Mouse (Mus musculus): ENCODE data around the gene Lnx2. TPM values are rescaled to one million over a fixed set of nuclear protein-coding genes. Genes with fewer than 3 reads are reported as not detected.

The Lnx2 gene
- total and polyA plus RNA-seq, 3 experiments: 20.3 to 30.1 (median 22.9) TPM

DNA sequence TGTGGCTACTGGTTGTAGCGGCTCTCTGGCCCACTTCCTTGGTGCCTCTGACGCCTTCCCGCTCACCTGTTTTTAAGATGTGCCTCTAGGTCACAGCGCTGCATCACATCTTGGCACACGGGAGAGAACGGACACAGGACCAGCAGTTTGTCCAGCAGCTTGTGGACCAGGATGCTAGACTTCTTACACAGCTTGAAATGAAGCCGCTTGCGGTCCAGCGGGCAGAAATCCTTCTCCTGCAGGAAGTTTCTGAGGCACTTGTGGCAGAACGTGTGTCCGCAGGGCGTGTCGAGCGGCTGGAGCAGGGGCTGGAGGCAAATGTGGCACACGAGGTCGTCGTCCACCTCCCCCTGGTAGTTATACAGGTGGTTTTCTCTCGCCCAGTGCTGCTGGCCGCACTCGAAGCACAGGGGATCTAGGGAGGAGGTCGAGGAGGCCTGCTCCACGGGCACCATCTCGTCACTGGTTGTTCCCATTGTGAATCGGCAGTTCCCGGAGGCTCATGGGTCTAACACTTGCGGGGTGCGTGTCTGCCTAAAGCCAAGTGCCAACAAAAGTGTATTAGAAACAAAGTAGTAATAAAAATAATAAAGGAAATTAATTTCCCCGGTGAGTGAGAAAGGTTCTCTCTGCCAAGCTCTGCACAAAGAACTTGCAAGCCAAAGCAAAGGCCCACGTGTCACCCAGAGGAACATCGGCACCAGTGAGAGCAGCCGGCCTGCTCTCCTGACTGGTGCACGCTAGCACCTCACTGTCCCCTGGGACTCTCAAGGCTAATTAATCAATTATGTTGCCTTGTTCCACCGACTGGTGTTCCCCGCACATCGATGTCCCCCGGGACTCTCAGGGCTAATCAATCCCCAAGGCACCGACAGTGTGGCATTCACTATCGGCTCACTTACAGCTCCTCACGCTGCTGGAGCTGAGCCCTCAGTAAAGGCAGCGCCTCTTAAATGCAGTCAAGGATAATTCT lies 34.1 kb downstream of the Lnx2 start:
- H3K27me3 ChIP-seq (replicated peaks): no peaks in the 10 kb centered on the region
- peaks cover 49 to 88% of the 10 kb centered on the region in 2 experiments for H3K36me3 ChIP-seq (replicated peaks in 1 of 2; ENCODE audit: control insufficient read depth in 1 of 2, insufficient read depth in 1 of 2, low read length in 1 of 2)

DNA sequence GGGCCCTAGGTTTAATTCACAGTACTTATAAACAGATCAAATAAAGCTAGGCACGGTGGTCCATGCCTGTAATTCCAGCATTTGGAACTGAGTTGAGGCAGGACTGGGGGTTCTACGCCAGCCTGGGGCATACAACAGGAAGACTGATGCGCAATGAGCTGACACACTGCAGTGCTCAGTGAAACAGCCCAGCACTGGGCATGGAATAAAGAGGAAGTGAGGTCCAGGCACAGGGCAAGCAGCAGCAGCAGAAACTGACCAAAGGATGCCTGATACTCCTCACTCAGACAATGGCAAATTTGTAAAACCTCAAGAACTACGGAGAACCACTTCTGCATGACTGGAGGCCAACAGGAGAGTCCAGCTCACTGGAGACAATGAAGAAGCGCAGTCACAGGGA lies 37.0 kb downstream of the Lnx2 start:
- Histone ChIP-seq H3K27ac (ENCODE audit: insufficient read depth, low read depth) (no peak overlapping the region), H3K4me1 (ENCODE audit: control insufficient read depth in 1 of 2, insufficient read depth in 2 of 2) (peaks cover 8 to 52% of the 10 kb centered on the region in 2 experiments; a peak in 2 of 4 replicates), H3K27me3 (replicated peaks) (no peaks in the 10 kb centered on the region), H3K9ac (ENCODE audit: insufficient read depth, low read depth) (no peak overlapping the region), H3K36me3 (replicated peaks in 1 of 2; ENCODE audit: control insufficient read depth in 1 of 2, insufficient read depth in 1 of 2, low read length in 1 of 2) (peaks cover 62 to 93% of the 10 kb centered on the region in 2 experiments), H3K4me3 (replicated peaks in 1 of 3; ENCODE audit: low read depth in 2 of 3, low read length in 2 of 3, poor library complexity in 1 of 3) (no peak overlapping the region), H3K79me2 (replicated peaks; ENCODE audit: control insufficient read depth, extremely low read depth, insufficient read depth, poor library complexity, severe bottlenecking) (peaks cover 68% of the 10 kb centered on the region), H3K4me2 (ENCODE audit: insufficient read depth, low read depth, poor library complexity, severe bottlenecking) (no peak overlapping the region), H3K9me3 (replicated peaks; ENCODE audit: low read length) (no peaks in the 10 kb centered on the region)
- dilution Hi-C loops (cut with MboI; ENCODE audit: extremely low pct_ligation_motif_present, extremely low pct_unique_long_range_greater_than_20kb, low sequenced_read_pairs): no loop called here
- TF ChIP-seq RCOR1 (conservative IDR thresholded peaks at IDR 0.05; ENCODE audit: low read depth, low read length): no peak
- no peak for TF ChIP-seq USF2 (conservative IDR thresholded peaks at IDR 0.05; ENCODE audit: low read depth, low read length)
- no peak for TF ChIP-seq IRF4 (IDR thresholded peaks at IDR 0.05; ENCODE audit: low read depth, low read length)
- TF ChIP-seq CTCF (conservative IDR thresholded peaks at IDR 0.05 in 1 of 2, IDR thresholded peaks at IDR 0.05 in 1 of 2; ENCODE audit: low read depth in 2 of 2, low read length in 2 of 2): no peak
- no peak for TF ChIP-seq POLR2AphosphoS2 (IDR thresholded peaks at IDR 0.05; ENCODE audit: low read depth, low read length)
- no peak for TF ChIP-seq NRF1 (IDR thresholded peaks at IDR 0.05; ENCODE audit: low read depth, low read length)
- no peak for TF ChIP-seq ZNF384 (IDR thresholded peaks at IDR 0.05; ENCODE audit: low read depth, low read length)
- no peak for TF ChIP-seq E2F4 (IDR thresholded peaks at IDR 0.05; ENCODE audit: insufficient replicate concordance, low read depth, low read length)
- TF ChIP-seq EP300 (IDR thresholded peaks at IDR 0.05; ENCODE audit: low read length): no peak
- TF ChIP-seq MAFK (IDR thresholded peaks at IDR 0.05; ENCODE audit: insufficient replicate concordance, low read length): no peak
- no peak for TF ChIP-seq SMC3 (IDR thresholded peaks at IDR 0.05; ENCODE audit: low read depth, low read length)
- no peak for TF ChIP-seq BHLHE40 (IDR thresholded peaks at IDR 0.05; ENCODE audit: low read depth, low read length)
- TF ChIP-seq USF1 (IDR thresholded peaks at IDR 0.05; ENCODE audit: low read depth, low read length): no peak
- TF ChIP-seq CHD1 (IDR thresholded peaks at IDR 0.05; ENCODE audit: low read depth, low read length): no peak
- TF ChIP-seq PAX5 (IDR thresholded peaks at IDR 0.05; ENCODE audit: low read length): no peak
- no peak for TF ChIP-seq TBP (conservative IDR thresholded peaks at IDR 0.05; ENCODE audit: low read depth, low read length)
- TF ChIP-seq JUND (conservative IDR thresholded peaks at IDR 0.05; ENCODE audit: low read depth, low read length): no peak
- no peak for TF ChIP-seq ZMIZ1 (IDR thresholded peaks at IDR 0.05; ENCODE audit: low read depth, low read length)
- no peak for TF ChIP-seq RAD21 (IDR thresholded peaks at IDR 0.05; ENCODE audit: low read depth, low read length)
- no peak for TF ChIP-seq UBTF (IDR thresholded peaks at IDR 0.05; ENCODE audit: low read depth, low read length)
- no peak for DNase-seq (ENCODE audit: extremely low read depth)
- in situ Hi-C loops (cut with MboI; ENCODE audit: low pct_ligation_motif_present, low pct_unique_long_range_greater_than_20kb, low sequenced_read_pairs): no loop called here

More for the DNA sequence above, 34.1 kb downstream of the Lnx2 start:
- no peak for DNase-seq (ENCODE audit: extremely low read depth)
- Histone ChIP-seq H3K9ac (ENCODE audit: insufficient read depth, low read depth) (no peak overlapping the region), H3K4me2 (ENCODE audit: insufficient read depth, low read depth, poor library complexity, severe bottlenecking) (no peak overlapping the region), H3K4me1 (ENCODE audit: control insufficient read depth in 1 of 2, insufficient read depth in 2 of 2) (peaks cover 11 to 70% of the 10 kb centered on the region in 2 experiments; a peak in 2 of 4 replicates), H3K79me2 (replicated peaks; ENCODE audit: control insufficient read depth, extremely low read depth, insufficient read depth, poor library complexity, severe bottlenecking) (peaks cover 74% of the 10 kb centered on the region), H3K9me3 (replicated peaks; ENCODE audit: low read length) (no peaks in the 10 kb centered on the region), H3K4me3 (replicated peaks in 1 of 3; ENCODE audit: low read depth in 2 of 3, low read length in 2 of 3, poor library complexity in 1 of 3) (no peak overlapping the region), H3K27ac (ENCODE audit: insufficient read depth, low read depth) (no peak overlapping the region)
- TF ChIP-seq UBTF (IDR thresholded peaks at IDR 0.05; ENCODE audit: low read depth, low read length) (no peak), MXI1 (IDR thresholded peaks at IDR 0.05; ENCODE audit: low read depth, low read length) (no peak), POLR2AphosphoS2 (IDR thresholded peaks at IDR 0.05; ENCODE audit: low read depth, low read length) (no peak), ZC3H11A (IDR thresholded peaks at IDR 0.05; ENCODE audit: low read depth, low read length) (no peak), RAD21 (IDR thresholded peaks at IDR 0.05; ENCODE audit: low read depth, low read length) (no peak), ZKSCAN1 (IDR thresholded peaks at IDR 0.05; ENCODE audit: borderline replicate concordance, low read depth, low read length) (no peak), TBP (conservative IDR thresholded peaks at IDR 0.05; ENCODE audit: low read depth, low read length) (no peak), ZNF384 (IDR thresholded peaks at IDR 0.05; ENCODE audit: low read depth, low read length) (no peak), E2F4 (IDR thresholded peaks at IDR 0.05; ENCODE audit: insufficient replicate concordance, low read depth, low read length) (no peak), MYC (IDR thresholded peaks at IDR 0.05; ENCODE audit: low read depth, low read length) (no peak), JUND (conservative IDR thresholded peaks at IDR 0.05; ENCODE audit: low read depth, low read length) (no peak), ZMIZ1 (IDR thresholded peaks at IDR 0.05; ENCODE audit: low read depth, low read length) (no peak), MEF2A (IDR thresholded peaks at IDR 0.05; ENCODE audit: borderline replicate concordance, low read depth, low read length) (no peak), BHLHE40 (IDR thresholded peaks at IDR 0.05; ENCODE audit: low read depth, low read length) (no peak), MAFK (IDR thresholded peaks at IDR 0.05; ENCODE audit: insufficient replicate concordance, low read length) (no peak), SMC3 (IDR thresholded peaks at IDR 0.05; ENCODE audit: low read depth, low read length) (no peak), CHD1 (IDR thresholded peaks at IDR 0.05; ENCODE audit: low read depth, low read length) (no peak), USF2 (conservative IDR thresholded peaks at IDR 0.05; ENCODE audit: low read depth, low read length) (no peak), USF1 (IDR thresholded peaks at IDR 0.05; ENCODE audit: low read depth, low read length) (no peak)
- in situ Hi-C loops (cut with MboI; ENCODE audit: low pct_ligation_motif_present, low pct_unique_long_range_greater_than_20kb, low sequenced_read_pairs): no loop called here
- dilution Hi-C loops (cut with MboI; ENCODE audit: extremely low pct_ligation_motif_present, extremely low pct_unique_long_range_greater_than_20kb, low sequenced_read_pairs): no loop called here
